Mouse (Mus musculus) CH12.LX (cell line): ENCODE measurements around the gene Iqgap1.

Source experiments
- CHD2 ChIP-seq: IDR thresholded peaks from 2 replicates; pipeline ENCODE4 v1.6.1; 2011; ENCODE audit warnings: low read length, improper control_type of control experiment
- CTCF ChIP-seq, 2 experiments: IDR thresholded peaks in 1 of 2; conservative IDR thresholded peaks in 1 of 2; 2 replicates each; pipeline ENCODE4 v1.5.1; 2011 to 2012; ENCODE audit warnings: low read depth in 2 of 2, low read length in 2 of 2, improper control_type of control experiment in 1 of 2, inconsistent platforms in 1 of 2, mild to moderate bottlenecking in 1 of 2, moderate library complexity in 1 of 2
- ELF1 ChIP-seq: IDR thresholded peaks from 2 replicates; pipeline ENCODE4 v1.6.1; 2014; ENCODE audit warnings: low read depth, mild to moderate bottlenecking, inconsistent platforms, low read length, improper control_type of control experiment
- EP300 ChIP-seq: IDR thresholded peaks from 2 replicates; pipeline ENCODE4 v1.6.1; 2011; ENCODE audit warnings: low read length, improper control_type of control experiment
- KAT2A ChIP-seq: IDR thresholded peaks from 2 replicates; pipeline ENCODE4 v1.6.1; 2012; ENCODE audit warnings: low read length, improper control_type of control experiment, inconsistent platforms; ENCODE audit not compliant: insufficient replicate concordance
- MAZ ChIP-seq: IDR thresholded peaks from 2 replicates; pipeline ENCODE4 v1.6.1; 2012; ENCODE audit warnings: low read depth, mild to moderate bottlenecking, inconsistent platforms, low read length, improper control_type of control experiment, moderate library complexity
- MYC ChIP-seq: IDR thresholded peaks from 2 replicates; pipeline ENCODE4 v1.6.1; 2011; ENCODE audit warnings: low read depth, mild to moderate bottlenecking, improper control_type of control experiment, low read length
- NELFE ChIP-seq: IDR thresholded peaks from 2 replicates; pipeline ENCODE4 v1.6.1; 2011; ENCODE audit warnings: low read depth, low read length, improper control_type of control experiment
- POLR2A ChIP-seq: IDR thresholded peaks from 2 replicates; pipeline ENCODE4 v1.6.1; 2011; ENCODE audit warnings: low read depth, mild to moderate bottlenecking, improper control_type of control experiment, low read length
- UBTF ChIP-seq: IDR thresholded peaks from 2 replicates; pipeline ENCODE4 v1.6.1; 2012; ENCODE audit warnings: low read depth, mild to moderate bottlenecking, inconsistent platforms, low read length, improper control_type of control experiment, moderate library complexity
- ZKSCAN1 ChIP-seq: IDR thresholded peaks from 2 replicates; pipeline ENCODE4 v1.6.1; 2012; ENCODE audit warnings: low read depth, inconsistent platforms, low read length, improper control_type of control experiment, borderline replicate concordance
- ZMIZ1 ChIP-seq: IDR thresholded peaks from 2 replicates; pipeline ENCODE4 v1.6.1; 2012; ENCODE audit warnings: low read depth, mild to moderate bottlenecking, inconsistent platforms, low read length, improper control_type of control experiment

- TF ChIP-seq NELFE (no peak), ZMIZ1 (no peak), POLR2A (no peak), CHD2 (no peak), KAT2A (no peak), CTCF (conservative IDR thresholded peaks at IDR 0.05 in 1 of 2, IDR thresholded peaks at IDR 0.05 in 1 of 2; ENCODE audit: low read depth in 2 of 2, low read length in 2 of 2) (no peak), MAZ (no peak), EP300 (no peak), ELF1 (no peak), ZKSCAN1 (no peak), UBTF (no peak), MYC (no peak)
Observed at GRCm38 (mm10) chr7:80718471-80718870, 107.3 kb downstream of the Iqgap1 start.
